Mouse (Mus musculus) natural killer cell, adult 2 months (primary cell): ENCODE results near the gene Lactb.

Experiments
- DNase-seq, 2 experiments: peaks; one replicate each; pipeline ENCODE4 v3.0.0; 2022; ENCODE audit warnings: low spot score in 2 of 2

Lactb gene

GRCm38 (mm10) chr9:66978468-66978867 is 3.2 kb upstream of the Lactb start:
- no peak for DNase-seq

- DNase-seq = peak in 1 of 2 experiments; percentile 15
Measured at GRCm38 (mm10) chr9:66977982-66978381, 2.7 kb upstream of the Lactb start.

DNA sequence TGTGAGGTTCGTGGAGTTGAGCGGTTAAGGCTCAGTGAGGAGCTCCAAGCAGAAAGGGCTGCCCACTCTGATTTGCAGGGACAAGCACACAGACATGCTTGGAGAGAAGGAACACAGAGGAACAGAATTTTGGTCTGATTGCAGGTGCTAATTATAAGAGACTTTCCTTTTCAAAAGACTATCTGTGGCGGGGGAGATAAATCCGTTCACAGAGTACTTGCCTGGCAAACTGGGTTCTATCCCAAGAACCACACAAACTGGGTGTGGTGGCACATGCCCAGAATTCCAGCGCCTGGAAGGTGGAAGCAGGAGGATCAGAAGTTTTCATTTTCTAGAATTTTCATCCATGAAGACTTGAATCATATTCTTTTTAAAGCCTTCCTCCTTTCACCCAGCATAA is 1.8 kb upstream of the Lactb start:
- DNase-seq = no peak

GRCm38 (mm10) chr9:66974721-66975225 is 511 bp downstream of the Lactb start:
- peak; percentile 86 to 91 for DNase-seq

- DNase-seq = no peak
Measured at GRCm38 (mm10) chr9:66971116-66971515, 4.2 kb downstream of the Lactb start.

DNA sequence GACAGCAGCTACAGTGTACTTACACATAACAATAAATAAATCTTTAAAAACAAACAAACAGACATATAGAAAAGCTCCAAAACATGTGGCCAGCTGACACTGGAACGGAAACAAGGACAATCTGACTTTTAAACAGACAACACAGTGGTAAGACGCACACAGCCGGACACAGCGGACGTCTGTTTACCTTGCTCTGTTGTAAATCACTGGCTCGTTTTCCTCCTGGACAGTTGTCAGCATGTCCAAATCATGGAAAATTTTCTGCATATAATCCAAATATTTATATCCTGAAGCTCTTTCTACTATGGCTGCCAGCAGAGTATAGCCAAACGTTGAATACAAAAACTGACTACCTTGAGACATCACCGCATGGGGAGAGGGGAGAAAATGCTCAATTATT is 7.8 kb downstream of the Lactb start:
- no peak for DNase-seq

- no peak for DNase-seq
Measured at GRCm38 (mm10) chr9:66961478-66961877, 13.8 kb downstream of the Lactb start.

DNA sequence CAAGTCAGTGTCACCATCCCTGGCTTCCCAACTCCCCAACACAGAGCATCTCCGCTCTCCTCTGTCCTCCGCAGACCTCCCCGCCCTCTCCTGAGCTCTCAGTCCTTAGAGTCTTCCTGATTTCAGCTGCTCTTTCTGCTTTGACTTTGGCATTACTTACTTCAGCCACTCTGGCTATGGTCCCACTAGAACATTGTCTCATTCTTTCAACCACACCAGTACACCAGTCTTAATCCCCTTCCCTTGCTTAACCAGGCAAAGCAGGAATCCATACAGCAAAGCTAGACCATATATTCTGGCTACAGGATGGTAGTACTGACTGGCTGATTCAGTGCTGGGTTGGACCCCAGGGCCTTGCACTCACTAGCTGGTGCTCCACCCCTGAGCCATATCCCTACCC is 17.8 kb downstream of the Lactb start:
- no peak for DNase-seq

DNA sequence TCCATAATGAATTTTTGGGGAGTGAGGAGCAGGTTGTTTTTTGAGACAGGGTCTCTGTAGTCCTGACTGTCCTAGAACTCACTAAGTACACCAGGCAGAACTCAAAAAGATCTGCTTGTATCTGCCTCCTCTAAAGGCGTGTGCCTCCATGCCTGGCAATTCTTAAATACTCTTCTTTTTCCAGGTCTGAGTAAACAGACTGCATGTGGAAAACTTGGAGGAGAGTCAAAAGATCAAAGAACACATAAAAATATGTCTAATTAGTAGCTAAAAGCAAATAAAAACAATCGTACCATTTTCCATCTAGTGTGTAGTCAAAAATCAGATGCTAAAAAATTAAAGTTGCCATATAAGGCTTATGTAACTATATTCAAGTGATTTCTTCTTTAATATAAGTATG is 22.4 kb downstream of the Lactb start:
- DNase-seq = no peak

DNA sequence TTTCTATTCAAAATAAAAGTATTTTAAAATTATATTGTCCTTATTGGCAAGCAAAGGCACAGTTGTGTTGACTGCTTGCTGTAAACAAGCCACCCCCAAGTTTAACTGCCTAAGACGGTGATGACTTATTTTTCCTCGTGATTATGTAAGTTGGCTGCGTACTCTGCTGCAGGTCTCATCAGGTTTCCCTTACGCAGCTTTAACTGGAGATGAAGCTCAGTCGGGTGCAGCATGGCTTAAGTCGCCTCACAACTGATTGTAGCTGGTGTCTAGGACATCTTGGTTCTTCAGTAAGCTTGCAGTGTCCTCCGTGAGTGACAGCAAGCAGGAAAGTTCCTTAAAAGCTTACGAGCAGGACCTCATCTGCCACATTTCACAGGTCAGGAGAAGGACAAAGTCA is 23.0 kb downstream of the Lactb start:
- no peak for DNase-seq

- no peak for DNase-seq
Measured at GRCm38 (mm10) chr9:66948536-66948935, 26.7 kb downstream of the Lactb start.

- DNase-seq = peak; percentile 93 to 94
Measured at GRCm38 (mm10) chr9:66945647-66946641, 29.3 kb downstream of the Lactb start, which contains the start of gene Rps27l. Gene Rps27l, plus strand, starts transcription at chr9:66946086.

GRCm38 (mm10) chr9:66945161-66945560 is 30.1 kb downstream of the Lactb start:
- DNase-seq = no peak

- peak; percentile 47 to 54 for DNase-seq
Measured at GRCm38 (mm10) chr9:66938836-66939235, 36.4 kb downstream of the Lactb start.

DNA sequence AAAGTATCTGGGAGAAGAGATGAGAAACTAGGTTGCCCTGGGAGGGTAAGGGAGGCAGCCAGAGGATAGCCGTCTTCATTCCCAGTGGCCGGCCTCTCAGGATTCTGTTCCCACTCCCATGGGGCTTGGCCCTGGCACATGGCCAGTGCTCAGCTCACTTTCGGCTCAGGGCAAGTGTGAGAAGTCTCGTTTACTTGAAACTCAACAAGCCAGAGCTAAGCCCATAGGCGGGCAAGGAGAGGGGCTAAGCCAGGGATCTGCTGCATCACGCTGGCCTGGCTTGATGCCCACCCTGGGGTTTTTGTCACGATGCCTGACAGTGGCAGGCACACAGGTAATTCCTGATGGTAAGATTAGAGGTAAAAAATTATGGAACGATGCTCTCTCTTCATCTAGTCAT is 37.8 kb downstream of the Lactb start:
- no peak for DNase-seq

GRCm38 (mm10) chr9:66933869-66934808 is 41.1 kb downstream of the Lactb start:
- no peak for DNase-seq

GRCm38 (mm10) chr9:66930351-66930750 is 44.9 kb downstream of the Lactb start:
- DNase-seq = no peak

DNA sequence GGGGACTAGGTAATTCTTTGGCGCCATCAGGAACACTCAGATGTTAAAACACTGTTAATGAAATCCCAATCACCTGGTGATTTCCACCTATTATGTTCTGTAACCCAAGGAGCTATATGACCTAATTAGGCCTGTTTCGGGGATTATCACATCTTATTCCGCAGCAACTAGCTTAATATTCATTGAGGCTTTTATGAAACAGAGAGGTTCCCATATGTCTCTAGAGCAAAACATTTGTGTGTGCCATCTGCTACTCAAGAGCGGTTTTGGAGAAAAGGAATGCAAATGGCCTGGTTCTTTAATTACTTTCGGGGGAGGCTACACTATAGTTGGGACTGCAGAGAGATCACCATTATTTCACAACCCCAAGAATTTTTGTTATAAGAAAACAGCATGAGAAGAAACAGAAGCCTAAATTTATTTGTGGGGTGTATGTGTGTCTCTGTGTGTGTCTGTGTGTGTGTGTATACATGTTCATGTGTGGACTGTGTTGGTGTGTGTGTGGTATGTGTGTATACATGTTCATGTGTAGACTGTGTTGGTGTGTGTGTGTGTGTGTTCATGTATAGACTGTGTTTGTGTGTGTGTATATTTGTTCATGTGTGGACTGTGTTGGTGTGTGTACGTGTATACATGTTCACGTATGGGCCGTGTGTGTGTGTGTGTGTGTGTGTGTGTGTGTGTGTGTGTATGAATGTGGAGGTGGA is 47.4 kb downstream of the Lactb start:
- DNase-seq = no peak

DNA sequence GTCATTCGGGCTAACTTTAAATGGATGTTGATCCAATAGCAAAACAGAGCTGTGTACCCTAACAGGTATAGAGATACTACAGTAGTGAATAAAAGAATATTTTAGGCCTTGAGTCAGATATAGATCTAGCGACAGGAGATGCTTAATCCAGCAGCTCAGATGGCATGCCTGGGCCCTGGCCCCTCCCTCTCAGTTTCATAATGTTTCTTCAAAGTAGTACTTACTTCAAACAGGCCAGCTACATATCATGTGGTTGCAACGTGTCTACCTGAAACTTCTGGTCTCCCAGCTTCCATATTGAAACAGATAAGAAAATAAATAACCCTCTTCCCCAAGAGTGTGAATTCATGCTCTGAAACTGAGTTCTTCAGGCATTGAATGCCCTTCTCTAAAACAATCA is 49.4 kb downstream of the Lactb start:
- DNase-seq = no peak

- peak in 1 of 2 experiments; percentile 58 for DNase-seq
Measured at GRCm38 (mm10) chr9:66922076-66922475, 53.2 kb downstream of the Lactb start.

DNA sequence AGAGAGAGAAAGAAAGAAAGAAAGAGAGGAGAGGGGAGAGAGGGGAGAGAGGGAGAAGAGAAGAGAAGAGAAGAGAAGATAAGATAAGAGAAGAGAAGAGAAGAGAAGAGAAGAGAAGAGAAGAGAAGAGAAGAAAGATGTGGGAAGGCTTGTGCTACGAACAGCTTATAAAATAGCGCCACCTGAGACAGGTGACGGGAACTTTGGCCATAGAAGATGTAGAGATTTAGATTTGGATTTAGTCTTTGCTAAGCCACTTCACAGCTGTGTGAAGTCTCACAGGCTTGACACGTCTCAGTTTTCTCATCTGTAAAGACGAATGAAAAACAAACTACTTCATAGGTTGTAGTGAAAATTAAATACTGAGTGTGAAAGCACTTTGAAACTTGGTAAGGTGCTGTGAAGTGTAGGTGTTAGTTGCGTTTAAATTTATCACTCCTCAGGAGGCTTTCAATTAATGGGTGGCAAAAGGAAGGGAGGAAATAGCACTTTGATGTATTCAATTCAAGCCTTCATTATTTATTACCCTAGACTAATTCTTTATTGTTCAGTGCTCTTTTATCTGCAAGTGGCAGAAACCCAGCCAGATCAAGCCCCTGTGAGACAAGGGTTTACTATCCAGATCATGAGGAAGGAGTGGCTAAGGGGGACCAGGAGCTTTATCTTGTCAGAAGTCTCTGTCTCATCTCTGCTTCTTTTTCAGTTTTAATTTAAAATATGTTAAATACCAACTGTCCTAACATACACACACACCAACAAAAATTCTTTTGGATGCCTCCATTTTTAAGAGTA is 54.6 kb downstream of the Lactb start:
- DNase-seq = no peak
